In the genomic region with DNA sequence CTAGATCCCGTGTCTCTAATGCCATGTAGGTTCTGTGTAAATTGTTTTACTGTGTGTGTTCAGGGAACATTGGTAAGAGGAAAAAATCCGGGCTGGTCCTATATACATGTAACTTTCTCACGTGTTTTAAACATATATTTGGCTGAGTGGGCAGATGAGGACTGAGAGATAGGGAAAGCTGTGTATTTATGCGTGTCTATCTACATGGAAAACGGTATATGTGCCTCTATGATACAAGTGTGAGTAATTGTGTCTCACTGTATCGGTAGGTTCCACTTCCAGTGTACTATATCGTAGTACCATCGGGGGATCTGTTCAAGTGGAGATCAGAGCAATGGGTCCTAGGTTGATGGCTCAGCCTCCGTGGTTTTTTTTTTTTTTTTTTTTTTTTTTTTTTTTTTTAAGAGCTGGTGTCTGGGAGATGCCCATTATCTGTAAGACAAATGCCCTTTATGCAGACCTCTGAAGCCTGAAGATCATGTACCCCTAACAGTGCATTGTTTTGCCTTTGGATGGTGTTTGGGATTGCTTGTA, we compare ENCODE assay signal across 17 mouse cellular contexts.
"Had no signal": no experiment of that assay in that cellular context is flagged by ENCODE, and none has a peak within 500 bp of the region (broad histone marks: within the 10 kb centered on the region; RNA-seq: fewer than 3 reads in every experiment).

No protein-coding gene starts in this region.

- H3K9me3 ChIP-seq: heart, embryonic 13.5 days; heart, embryonic 15.5 days; hindbrain, embryonic 13.5 days; hindbrain, embryonic 15.5 days; kidney, embryonic 15.5 days; limb, embryonic 13.5 days; limb, embryonic 15.5 days had no signal

- H3K4me1 ChIP-seq: hindbrain, embryonic 15.5 days had no signal

- DNase-seq: gastrocnemius, adult 2 months; gastrocnemius, postnatal 10 days; gastrocnemius, postnatal 25 days; layer of hippocampus, postnatal 36 days; left cerebral cortex, postnatal 4 days had no signal

- H3K9ac ChIP-seq: heart, embryonic 13.5 days; heart, embryonic 15.5 days; hindbrain, embryonic 13.5 days; hindbrain, embryonic 15.5 days; kidney, embryonic 15.5 days; limb, embryonic 13.5 days; limb, embryonic 15.5 days had no signal

- H3K27me3 ChIP-seq: heart, embryonic 13.5 days; heart, embryonic 15.5 days; hindbrain, embryonic 15.5 days; kidney, embryonic 15.5 days; limb, embryonic 13.5 days; limb, embryonic 15.5 days had no signal

- H3K4me3 ChIP-seq: gastrocnemius, adult 2 months; heart, embryonic 13.5 days; heart, embryonic 15.5 days; hindbrain, embryonic 13.5 days; hindbrain, embryonic 15.5 days; kidney, embryonic 15.5 days; limb, embryonic 13.5 days; limb, embryonic 15.5 days had no signal

- H3K27ac ChIP-seq: gastrocnemius, adult 2 months; heart, adult 2 months; heart, embryonic 13.5 days; heart, embryonic 15.5 days; hindbrain, embryonic 13.5 days; hindbrain, embryonic 15.5 days; hindbrain, postnatal 0 days; kidney, postnatal 0 days; limb, embryonic 13.5 days; limb, embryonic 15.5 days had no signal

- H3K4me2 ChIP-seq: heart, embryonic 11.5 days; heart, embryonic 13.5 days; hindbrain, embryonic 13.5 days; hindbrain, embryonic 15.5 days; kidney, embryonic 15.5 days; limb, embryonic 13.5 days; limb, embryonic 15.5 days had no signal

- H3K36me3 ChIP-seq: heart, embryonic 13.5 days; heart, embryonic 15.5 days; hindbrain, embryonic 13.5 days; hindbrain, embryonic 15.5 days; kidney, embryonic 15.5 days; limb, embryonic 13.5 days; limb, embryonic 15.5 days had no signal

- ATAC-seq: hindbrain, postnatal 0 days; intestine, embryonic 16.5 days had no signal
